Mouse (Mus musculus) heart, embryonic 14.5 days (tissue): ENCODE measurements around the gene Dnah17. TPM values are rescaled to one million over a fixed set of nuclear protein-coding genes. Genes with fewer than 3 reads are reported as not detected.
A peak's percentile ranks its signal among the peaks of the same experiment; 100 is the strongest.

Source experiments
- ATAC-seq: fragments of 200-750 bp; cut with Nextera tagmentation; 2 replicates; pipeline ENCODE4 v1.8.0; 2017; ENCODE audit warnings: low read depth, moderate TSS enrichment; ENCODE audit not compliant: insufficient number of reproducible peaks, insufficient read depth, low FRiP score
- H3K27ac ChIP-seq, 2 experiments: fragments of 200-500 bp in 1 of 2; fragments of 300-500 bp in 1 of 2; sonication (generic) in 1 of 2; replicated peaks in 1 of 2; 2 replicates each; pipeline ENCODE4 v1.5.1; 2012 to 2014; ENCODE audit warnings: low read depth in 2 of 2, low read length in 2 of 2, control low read depth in 1 of 2, mild to moderate bottlenecking in 1 of 2, mixed read lengths in 1 of 2; ENCODE audit not compliant: control insufficient read depth in 1 of 2, insufficient read depth in 1 of 2
- H3K27me3 ChIP-seq: fragments of 300-500 bp; sonication (generic); 2 replicates; pipeline ENCODE4 v1.6.1; 2014; ENCODE audit warnings: mild to moderate bottlenecking, low read length, control low read depth; ENCODE audit not compliant: control insufficient read depth, insufficient read depth
- H3K36me3 ChIP-seq: fragments of 300-500 bp; sonication (generic); 2 replicates; pipeline ENCODE4 v1.6.1; 2014; ENCODE audit warnings: mild to moderate bottlenecking, control low read depth, low read length, mixed read lengths; ENCODE audit not compliant: control insufficient read depth, insufficient read depth
- H3K4me1 ChIP-seq, 2 experiments: fragments of 200-500 bp in 1 of 2; fragments of 300-500 bp in 1 of 2; sonication (generic) in 1 of 2; 2 replicates each; pipeline ENCODE4 v1.6.1; 2012 to 2014; ENCODE audit warnings: low read length in 2 of 2, control low read depth in 1 of 2, mixed read lengths in 1 of 2; ENCODE audit not compliant: control insufficient read depth in 2 of 2, insufficient read depth in 2 of 2
- H3K4me2 ChIP-seq: fragments of 300-500 bp; sonication (generic); 2 replicates; pipeline ENCODE4 v1.6.1; 2014; ENCODE audit warnings: mild to moderate bottlenecking, low read length
- H3K4me3 ChIP-seq, 2 experiments: fragments of 200-500 bp in 1 of 2; fragments of 300-500 bp in 1 of 2; sonication (generic) in 1 of 2; 2 replicates each; pipeline ENCODE4 v1.5.1; 2012 to 2014; ENCODE audit warnings: low read length in 2 of 2, mild to moderate bottlenecking in 2 of 2, control low read depth in 1 of 2, low read depth in 1 of 2, moderate library complexity in 1 of 2; ENCODE audit not compliant: control insufficient read depth in 1 of 2, insufficient read depth in 1 of 2
- H3K9ac ChIP-seq: fragments of 300-500 bp; sonication (generic); 2 replicates; pipeline ENCODE4 v1.6.1; 2014; ENCODE audit warnings: mild to moderate bottlenecking, low read length
- H3K9me3 ChIP-seq: fragments of 300-500 bp; sonication (generic); 2 replicates; pipeline ENCODE4 v1.6.1; 2016; ENCODE audit warnings: low read length, control low read depth; ENCODE audit not compliant: control insufficient read depth
- WGBS: fragments of 180-500 bp; shearing (Covaris S2); extraction: QIAGEN DNeasy Blood & Tissue Kit; methylation state at CpG from one replicate; pipeline ENCODE4 v1.1.7; 2014; 5-methylcytosine and 5-hydroxymethylcytosine counted together
- polyA plus RNA-seq: library from polyadenylated mRNA; unstranded; fragments of >200 nt; fragmentation: Nextera tagmentation; extraction: Ambion mirVana; gene quantifications from 2 replicates; pipeline ENCODE4 v1.2.1, GENCODE M21; 2014

Dnah17 gene
- polyA plus RNA-seq, 1 experiment from 2014 or later: 0.23 TPM

GRCm38 (mm10) chr11:118133133-118133751, 2.8 kb upstream of the Dnah17 start:
- H3K9me3 ChIP-seq: no peaks in the 10 kb centered on the region
- ATAC-seq: peak; percentile 14; the same call in 1 of the 2 replicates
- WGBS: 46% methylated on average over 9 of the region's 9 CpGs
- H3K4me1 ChIP-seq: peaks cover 23 to 24% of the 10 kb centered on the region in 2 experiments
- no peak overlapping the region for H3K4me2 ChIP-seq
- H3K36me3 ChIP-seq: no peaks in the 10 kb centered on the region
- no peak overlapping the region for H3K9ac ChIP-seq
- peak overlapping the region in 1 of 2 experiments; percentile 39; a peak in 3 of 4 replicates for H3K27ac ChIP-seq
- H3K27me3 ChIP-seq: no peaks in the 10 kb centered on the region
- no peak overlapping the region for H3K4me3 ChIP-seq

DNA sequence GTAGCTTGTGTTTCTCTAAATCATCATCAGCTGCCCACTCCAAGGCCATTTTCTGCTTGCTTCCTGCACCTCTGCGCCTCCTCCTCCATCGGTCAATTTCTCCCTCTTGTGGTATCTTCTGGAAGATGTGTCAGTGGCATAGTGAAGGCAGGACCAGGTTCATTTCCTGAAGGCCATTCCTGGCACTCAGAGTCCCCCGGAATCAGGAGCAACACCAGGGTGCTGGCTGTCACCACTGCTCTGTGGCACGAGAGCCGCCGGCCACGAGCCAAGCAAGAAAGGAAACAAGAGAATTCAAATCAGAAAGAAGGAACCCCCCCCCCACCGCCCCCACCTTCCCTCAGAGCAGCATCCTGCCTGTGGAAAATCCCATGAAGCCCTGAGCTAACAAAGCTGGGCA, 1.7 kb upstream of the Dnah17 start:
- Histone ChIP-seq H3K4me2 (no peak overlapping the region), H3K9ac (no peak overlapping the region), H3K36me3 (no peaks in the 10 kb centered on the region), H3K4me3 (no peak overlapping the region), H3K4me1 (peaks cover 23 to 24% of the 10 kb centered on the region in 2 experiments), H3K9me3 (no peaks in the 10 kb centered on the region), H3K27ac (peak overlapping the region; percentile 10 to 39; a peak in 3 of 4 replicates), H3K27me3 (no peaks in the 10 kb centered on the region)
- ATAC-seq: no peak
- WGBS: 42% methylated on average over 8 of the region's 8 CpGs

DNA sequence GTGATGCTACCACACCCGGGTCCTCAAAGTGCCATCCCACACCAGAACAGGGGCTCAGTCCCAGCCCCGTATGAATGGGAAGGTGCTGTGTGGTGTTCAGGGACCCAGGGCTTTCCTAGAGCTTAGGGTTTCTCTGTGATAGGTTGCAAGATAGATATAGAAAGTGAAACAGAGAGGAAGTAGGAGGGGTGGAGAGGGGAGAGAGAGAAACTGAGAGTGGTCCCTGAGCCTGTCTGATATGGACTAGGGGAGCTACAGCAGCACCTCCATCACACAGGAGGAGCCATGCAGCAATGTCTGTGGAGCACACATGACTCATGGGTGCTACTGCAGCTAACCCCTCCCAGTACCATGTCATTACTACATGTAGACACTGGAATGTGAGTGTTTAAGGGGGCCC, 622 bp downstream of the Dnah17 start:
- Histone ChIP-seq H3K27me3 (no peaks in the 10 kb centered on the region), H3K9me3 (no peaks in the 10 kb centered on the region), H3K36me3 (no peaks in the 10 kb centered on the region), H3K4me3 (no peak overlapping the region), H3K4me1 (peaks cover 20 to 24% of the 10 kb centered on the region in 2 experiments), H3K27ac (no peak overlapping the region), H3K4me2 (no peak overlapping the region), H3K9ac (no peak overlapping the region)
- 90% methylated on average over 2 of the region's 2 CpGs for WGBS
- ATAC-seq: no peak

- Histone ChIP-seq H3K36me3 (no peaks in the 10 kb centered on the region), H3K27me3 (no peaks in the 10 kb centered on the region), H3K9ac (no peak overlapping the region), H3K27ac (no peak overlapping the region), H3K4me1 (peaks cover 12 to 14% of the 10 kb centered on the region in 2 experiments; a peak in 3 of 4 replicates), H3K4me3 (no peak overlapping the region), H3K9me3 (no peaks in the 10 kb centered on the region), H3K4me2 (no peak overlapping the region)
- ATAC-seq: no peak
- WGBS: 88% methylated on average over 11 of the region's 11 CpGs
Observed at GRCm38 (mm10) chr11:118121592-118121991, 8.8 kb downstream of the Dnah17 start.

GRCm38 (mm10) chr11:118118777-118119176, 11.7 kb downstream of the Dnah17 start:
- no peak overlapping the region for H3K4me3 ChIP-seq
- H3K9me3 ChIP-seq: no peaks in the 10 kb centered on the region
- H3K9ac ChIP-seq: no peak overlapping the region
- peak; percentile 51; the same call in 1 of the 2 replicates for ATAC-seq
- H3K4me1 ChIP-seq: peaks cover 8 to 14% of the 10 kb centered on the region in 2 experiments; a peak in 3 of 4 replicates
- no peak overlapping the region for H3K4me2 ChIP-seq
- H3K27me3 ChIP-seq: no peaks in the 10 kb centered on the region
- WGBS: 20% methylated on average over 8 of the region's 8 CpGs
- no peaks in the 10 kb centered on the region for H3K36me3 ChIP-seq
- H3K27ac ChIP-seq: no peak overlapping the region

GRCm38 (mm10) chr11:118114581-118115110, 15.8 kb downstream of the Dnah17 start:
- no peak overlapping the region for H3K9ac ChIP-seq
- H3K27me3 ChIP-seq: no peaks in the 10 kb centered on the region
- no peak overlapping the region for H3K4me3 ChIP-seq
- peaks cover 8 to 14% of the 10 kb centered on the region in 2 experiments; a peak in 3 of 4 replicates for H3K4me1 ChIP-seq
- no peaks in the 10 kb centered on the region for H3K9me3 ChIP-seq
- WGBS: 59% methylated on average over 8 of the region's 8 CpGs
- no peak overlapping the region for H3K4me2 ChIP-seq
- no peak overlapping the region for H3K27ac ChIP-seq
- no peaks in the 10 kb centered on the region for H3K36me3 ChIP-seq
- ATAC-seq: no peak

GRCm38 (mm10) chr11:118113516-118114205, 16.8 kb downstream of the Dnah17 start:
- H3K4me1 ChIP-seq: peaks cover 4 to 6% of the 10 kb centered on the region in 2 experiments; a peak in 3 of 4 replicates
- no peak overlapping the region for H3K9ac ChIP-seq
- H3K4me3 ChIP-seq: no peak overlapping the region
- no peak overlapping the region for H3K4me2 ChIP-seq
- no peaks in the 10 kb centered on the region for H3K27me3 ChIP-seq
- H3K36me3 ChIP-seq: no peaks in the 10 kb centered on the region
- no peaks in the 10 kb centered on the region for H3K9me3 ChIP-seq
- WGBS: 69% methylated on average over 14 of the region's 14 CpGs
- H3K27ac ChIP-seq: no peak overlapping the region
- ATAC-seq: no peak
